Mouse (Mus musculus): ENCODE results near the gene Gm38655.
"Not testable (repeated sequence)": the region's sequence is repeated elsewhere in the genome, so short reads cannot be mapped to it uniquely, and the experiment has no call there.

Gm38655 gene

GRCm38 (mm10) chr17:25175411-25175810 lies at the start of gene Gm38655:
Gene Gm38655 (minus strand): TSS chr17:25175471.
- no peak for DNase-seq (ENCODE audit: extremely low spot score, low spot score)

GRCm38 (mm10) chr17:25224586-25225222 lies 49.4 kb upstream of the Gm38655 start:
- DNase-seq (ENCODE audit: extremely low spot score, low spot score), result no peak

GRCm38 (mm10) chr17:25222951-25223601 lies 47.8 kb upstream of the Gm38655 start:
- DNase-seq (ENCODE audit: extremely low spot score, low spot score), result no peak

DNA sequence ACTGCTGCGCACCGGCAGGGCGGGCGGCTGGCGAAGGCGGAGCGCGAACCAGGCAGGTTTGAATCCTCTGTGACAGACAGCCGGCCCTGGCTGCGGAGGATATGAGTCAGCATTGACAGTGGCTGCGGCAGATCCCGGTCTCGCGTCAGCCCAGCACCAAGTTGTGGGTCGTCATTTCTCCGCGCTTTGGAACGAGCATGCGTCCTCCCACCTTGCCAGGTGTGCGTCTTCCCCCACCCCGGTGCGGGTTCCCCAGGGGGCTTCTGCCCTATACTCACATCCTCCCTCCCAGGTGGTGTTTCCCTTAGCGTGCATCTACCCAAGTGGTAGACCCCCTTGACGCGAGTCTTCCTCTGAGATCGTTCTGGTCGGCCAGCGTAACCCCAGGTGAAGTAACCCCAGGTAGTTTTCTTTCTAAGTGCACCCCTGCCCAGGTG lies 47.3 kb upstream of the Gm38655 start:
- DNase-seq (ENCODE audit: extremely low spot score, low spot score), result not testable (repeated sequence)

DNA sequence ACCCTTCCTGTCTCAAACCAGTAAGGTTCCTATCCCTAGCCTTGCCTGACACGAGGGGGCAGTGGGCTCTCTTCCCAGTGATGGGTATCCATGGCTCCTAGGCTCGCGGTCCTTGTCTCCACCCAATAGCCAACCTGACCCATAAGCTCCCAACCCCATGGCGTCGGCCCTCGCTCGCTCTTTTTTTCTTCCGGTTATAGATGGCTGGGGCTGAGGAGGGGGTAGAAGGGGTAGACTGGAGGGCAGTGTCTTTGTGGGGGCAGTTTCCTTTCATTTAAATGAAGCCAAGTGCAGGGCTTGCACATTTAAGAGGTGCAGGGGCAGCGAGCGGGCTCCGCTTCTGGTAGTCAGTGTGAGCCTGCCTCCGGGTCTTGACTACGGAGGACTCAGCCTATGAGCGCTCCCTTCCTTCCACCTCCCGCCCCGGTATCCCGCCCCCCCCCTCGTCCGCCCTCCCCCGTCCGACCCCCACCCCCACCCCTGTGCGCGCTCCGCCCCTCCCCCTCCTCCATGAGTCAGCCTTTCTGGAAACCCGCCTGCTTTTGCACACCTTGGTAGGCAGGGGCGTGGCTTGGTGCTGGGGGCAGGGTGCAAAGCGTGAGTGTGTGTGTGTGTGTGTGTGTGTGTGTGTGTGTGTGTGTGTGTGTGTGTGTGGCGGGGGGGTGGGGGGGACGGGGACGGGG lies 46.7 kb upstream of the Gm38655 start:
- peak; percentile 59 for DNase-seq (ENCODE audit: extremely low spot score, low spot score)

DNA sequence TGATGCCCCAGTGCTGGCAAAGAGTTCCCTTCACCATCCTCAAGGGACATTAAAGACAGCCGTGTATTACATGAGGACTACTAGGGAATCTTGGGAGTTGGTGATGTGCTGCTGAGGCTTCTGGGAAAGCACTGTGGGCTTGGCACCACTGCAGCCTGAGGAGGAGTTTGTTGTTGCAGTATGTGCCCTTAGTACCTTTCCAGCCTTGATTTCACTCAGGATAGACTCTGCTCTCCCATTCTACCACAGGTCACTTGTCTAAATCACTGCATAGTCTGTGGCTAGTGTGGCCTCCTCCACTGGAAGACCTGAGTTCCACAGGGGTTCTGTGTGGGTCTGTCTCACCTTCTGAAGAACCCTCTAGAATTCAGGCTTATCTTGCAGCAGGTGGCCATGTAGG lies 45.5 kb upstream of the Gm38655 start:
- DNase-seq (ENCODE audit: extremely low spot score, low spot score), result no peak

DNA sequence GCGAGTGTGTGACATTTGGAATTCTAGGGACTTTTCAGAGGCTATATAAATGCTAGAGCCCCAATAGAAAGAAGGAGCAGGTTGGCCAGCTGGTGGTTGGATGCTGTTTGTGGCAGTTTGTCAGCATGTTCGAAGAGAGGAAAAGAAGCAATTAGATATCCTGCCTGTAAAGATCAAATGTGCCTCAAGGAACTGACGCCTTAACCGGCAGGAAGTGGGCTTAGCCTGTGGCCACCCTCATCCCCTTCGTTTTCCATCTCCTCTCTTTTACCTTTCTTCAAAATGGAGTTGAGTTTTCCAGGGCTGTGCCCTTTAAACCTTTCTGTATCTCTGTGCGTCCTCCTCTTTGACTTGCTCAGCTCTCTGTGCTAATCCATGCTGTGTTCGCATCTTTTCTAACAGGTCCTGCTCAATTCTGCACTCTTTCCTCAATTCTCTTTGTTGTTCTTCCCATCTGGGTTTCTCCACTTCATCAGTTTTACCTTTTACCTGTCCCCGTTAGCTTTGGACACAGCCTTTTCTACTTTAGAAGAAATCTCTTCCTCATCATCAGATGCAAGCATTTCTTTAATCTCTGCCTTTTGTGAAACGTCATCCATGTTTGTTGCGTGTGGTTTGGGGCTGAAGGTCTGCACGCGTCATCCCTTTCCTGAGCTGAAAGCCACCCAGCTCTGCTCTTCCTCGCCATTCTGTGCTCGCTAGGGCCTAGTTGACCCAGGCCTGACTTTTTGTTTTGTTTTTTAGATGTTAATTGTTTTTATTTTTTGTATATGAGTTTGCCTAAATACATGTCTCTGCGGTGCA lies 44.4 kb upstream of the Gm38655 start:
- DNase-seq (ENCODE audit: extremely low spot score, low spot score), result no peak

DNA sequence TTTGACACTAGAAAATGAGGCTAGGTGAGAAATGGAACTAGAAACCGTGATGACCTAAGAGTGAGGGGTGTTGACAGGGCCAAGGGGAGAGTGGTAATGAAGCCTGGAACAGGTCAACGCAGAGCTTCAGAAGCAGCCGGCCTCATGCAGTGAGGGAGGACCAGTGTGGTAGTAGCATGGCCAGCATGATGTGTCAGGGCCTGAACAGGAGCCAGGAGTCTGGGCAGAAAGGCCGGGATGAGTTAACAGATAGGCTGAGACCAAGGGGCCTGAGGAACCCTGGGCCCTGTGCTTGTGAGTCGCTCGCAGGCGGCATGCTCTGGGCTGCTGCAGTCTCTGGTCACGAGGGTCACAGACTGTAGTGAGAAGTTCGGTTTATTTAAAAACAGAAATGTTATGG lies 43.7 kb upstream of the Gm38655 start:
- no peak for DNase-seq (ENCODE audit: extremely low spot score, low spot score)

DNA sequence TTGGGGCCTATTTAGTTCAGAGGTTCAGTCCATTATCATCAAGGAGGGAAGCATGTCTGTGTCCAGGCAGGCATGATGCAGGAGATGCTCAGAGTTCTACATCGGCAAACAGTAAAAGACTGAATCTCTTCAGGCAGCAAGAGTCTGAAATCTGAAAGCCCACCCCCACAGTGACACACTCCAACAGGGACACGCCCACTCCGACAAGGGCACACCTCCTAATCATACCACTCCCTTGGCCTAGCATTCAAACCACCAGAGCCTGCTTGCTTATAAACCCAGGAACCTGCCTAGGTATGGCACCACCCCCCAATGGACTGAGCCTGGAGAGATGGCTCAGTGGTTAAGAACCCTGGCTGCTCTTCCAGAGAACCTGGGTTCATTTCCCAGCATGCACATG lies 40.2 kb upstream of the Gm38655 start:
- DNase-seq (ENCODE audit: extremely low spot score, low spot score), result no peak

- no peak for DNase-seq (ENCODE audit: extremely low spot score, low spot score)
These were observed 36.4 kb upstream of the Gm38655 start for GRCm38 (mm10) chr17:25211705-25212104.

DNA sequence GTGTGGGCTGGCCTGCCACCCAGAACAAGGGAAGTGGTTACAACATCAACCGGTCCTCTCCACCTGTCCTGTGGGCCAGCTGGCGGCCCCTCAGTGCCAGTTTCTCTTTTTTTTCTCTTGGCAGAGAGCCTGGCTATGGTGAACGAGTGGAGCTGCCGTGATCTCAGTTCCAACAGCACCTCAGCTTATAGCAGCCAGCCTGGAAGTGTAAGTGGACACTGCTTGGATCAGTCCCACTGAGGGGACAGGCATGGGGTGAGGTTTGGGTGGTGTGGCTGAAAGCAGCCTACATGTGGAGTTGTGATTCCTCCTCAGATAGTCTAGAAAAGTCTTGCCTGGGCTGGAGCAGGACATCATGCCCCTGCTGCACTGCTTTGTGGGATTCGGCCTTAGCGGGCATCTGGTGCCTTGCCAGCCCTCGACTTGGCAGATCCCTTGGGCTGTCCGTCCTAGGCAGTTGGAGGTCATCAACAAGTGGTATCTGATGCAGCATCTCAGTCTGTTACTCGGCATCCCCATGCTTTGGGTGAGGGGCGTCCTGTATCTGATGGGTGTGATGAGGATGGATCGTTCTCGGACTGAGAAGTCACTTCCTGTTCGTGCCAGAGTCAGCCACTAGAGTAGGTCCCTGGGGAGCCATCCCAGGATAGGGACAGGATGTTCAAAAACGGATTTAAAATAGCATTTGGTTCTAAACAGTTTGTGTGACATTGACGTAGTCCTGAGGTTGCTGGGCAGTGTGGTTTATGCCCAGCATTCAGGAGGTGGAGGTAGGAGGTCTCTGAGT lies 35.6 kb upstream of the Gm38655 start:
- no peak for DNase-seq (ENCODE audit: extremely low spot score, low spot score)

GRCm38 (mm10) chr17:25210006-25210405 lies 34.7 kb upstream of the Gm38655 start:
- no peak for DNase-seq (ENCODE audit: extremely low spot score, low spot score)

DNA sequence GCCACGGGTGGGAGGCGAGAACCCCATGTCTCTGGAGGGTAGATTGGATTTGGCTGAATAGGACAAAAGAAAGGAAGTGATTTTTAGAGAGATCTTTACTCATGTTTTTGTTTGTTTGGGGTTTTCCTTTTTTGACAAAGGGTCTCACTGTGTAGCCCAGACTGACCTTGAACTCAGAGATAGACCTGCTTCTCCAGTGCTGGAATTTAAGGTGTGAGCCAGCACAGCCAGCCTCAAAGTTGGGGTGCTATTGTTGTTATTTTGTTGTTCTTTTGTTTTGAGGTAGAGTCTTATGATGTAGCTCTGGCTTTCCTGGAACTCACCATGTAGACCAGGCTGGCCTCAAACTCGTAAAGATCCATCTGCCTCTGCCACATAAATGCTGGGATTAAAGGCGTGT lies 27.1 kb upstream of the Gm38655 start:
- no peak for DNase-seq (ENCODE audit: extremely low spot score, low spot score)

DNA sequence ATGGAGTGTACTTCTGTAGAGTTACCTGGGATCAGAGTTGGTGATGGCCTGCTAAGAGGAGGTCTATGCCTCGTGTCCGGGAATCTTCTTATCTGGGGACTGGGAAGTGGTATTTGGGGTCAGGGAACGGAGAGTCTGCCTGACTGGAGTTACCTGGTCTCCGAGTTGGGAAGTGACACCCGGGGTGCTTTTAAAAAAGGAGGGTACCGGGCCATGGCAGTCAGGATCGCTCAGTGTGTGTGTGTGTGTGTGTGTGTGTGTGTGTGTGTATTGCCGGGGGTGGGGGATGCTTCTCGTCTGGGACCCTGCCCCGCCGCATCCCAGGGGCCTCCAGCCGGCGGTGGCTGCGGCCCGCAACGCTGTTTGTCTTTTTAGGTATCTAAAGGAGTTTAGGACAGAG lies 13.8 kb upstream of the Gm38655 start:
- no peak for DNase-seq (ENCODE audit: extremely low spot score, low spot score)

DNA sequence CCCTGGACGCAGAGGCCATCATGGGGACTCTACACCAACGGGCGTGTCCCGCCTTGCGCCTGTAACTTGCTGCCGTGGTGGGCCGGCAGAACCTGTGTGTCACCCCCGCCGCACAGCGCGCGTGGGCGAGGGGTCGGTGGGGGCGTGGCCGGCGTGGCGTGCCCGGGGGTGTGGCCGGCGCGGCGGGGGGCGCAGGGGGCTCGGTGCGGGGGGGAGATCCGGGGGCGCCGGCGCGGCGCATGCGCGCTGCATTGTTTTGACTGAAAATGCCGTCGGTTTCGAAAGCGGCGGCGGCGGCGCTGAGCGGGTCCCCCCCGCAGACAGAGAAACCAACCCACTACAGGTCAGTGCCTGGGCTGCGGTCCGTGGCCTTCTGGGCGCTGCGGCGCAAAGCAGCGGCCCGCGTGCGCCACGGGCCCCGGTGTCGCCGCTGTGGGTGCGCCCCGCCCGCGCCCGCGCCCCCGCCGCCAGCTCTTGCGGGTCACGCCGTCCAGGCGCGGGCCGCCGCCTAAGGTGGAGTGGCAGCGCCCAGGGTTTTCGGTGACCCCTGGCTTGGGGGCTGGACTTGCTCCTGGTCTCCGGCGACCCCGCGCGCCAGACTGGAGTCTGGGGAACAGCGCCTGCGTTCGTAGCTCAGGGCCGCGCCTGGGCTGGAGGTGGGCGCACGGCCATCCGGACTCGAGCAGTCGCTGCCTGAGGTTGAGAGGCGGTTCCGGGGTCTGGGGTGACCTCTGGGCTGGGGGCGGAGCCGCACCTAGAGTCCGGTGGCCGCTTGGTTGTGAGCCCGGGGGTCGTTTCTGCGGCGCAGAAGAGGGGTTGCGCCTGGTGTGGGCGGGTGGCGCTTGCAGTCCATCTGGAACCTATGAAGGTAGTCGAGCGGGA lies 13.1 kb upstream of the Gm38655 start, which contains the start of gene Unkl:
Gene Unkl, plus strand, starts transcription at position 248 of the 882 bp plus-strand sequence.
- DNase-seq (ENCODE audit: extremely low spot score, low spot score), result peak; percentile 79

GRCm38 (mm10) chr17:25187784-25188149 lies 12.5 kb upstream of the Gm38655 start:
- no peak for DNase-seq (ENCODE audit: extremely low spot score, low spot score)

DNA sequence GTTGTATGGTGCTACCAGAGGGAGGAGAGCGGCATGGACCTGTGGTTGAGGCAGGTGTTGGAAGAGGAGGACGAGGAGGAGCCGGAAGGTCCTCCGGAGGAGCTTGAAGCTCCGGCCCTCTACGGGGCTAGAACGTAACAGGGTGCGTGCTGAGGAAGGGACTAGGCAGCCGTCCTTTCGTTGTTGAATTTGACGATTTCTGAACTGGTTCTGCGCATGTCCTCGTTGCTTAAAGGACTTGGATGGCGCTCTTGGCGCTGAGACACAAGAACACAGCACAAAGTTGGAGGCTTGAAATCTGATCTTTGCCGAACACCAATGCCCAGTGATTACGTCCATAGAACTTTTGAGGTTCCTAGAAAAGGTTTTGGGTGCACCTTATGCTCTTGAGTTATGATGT lies 9.7 kb upstream of the Gm38655 start:
- DNase-seq (ENCODE audit: extremely low spot score, low spot score), result no peak

DNA sequence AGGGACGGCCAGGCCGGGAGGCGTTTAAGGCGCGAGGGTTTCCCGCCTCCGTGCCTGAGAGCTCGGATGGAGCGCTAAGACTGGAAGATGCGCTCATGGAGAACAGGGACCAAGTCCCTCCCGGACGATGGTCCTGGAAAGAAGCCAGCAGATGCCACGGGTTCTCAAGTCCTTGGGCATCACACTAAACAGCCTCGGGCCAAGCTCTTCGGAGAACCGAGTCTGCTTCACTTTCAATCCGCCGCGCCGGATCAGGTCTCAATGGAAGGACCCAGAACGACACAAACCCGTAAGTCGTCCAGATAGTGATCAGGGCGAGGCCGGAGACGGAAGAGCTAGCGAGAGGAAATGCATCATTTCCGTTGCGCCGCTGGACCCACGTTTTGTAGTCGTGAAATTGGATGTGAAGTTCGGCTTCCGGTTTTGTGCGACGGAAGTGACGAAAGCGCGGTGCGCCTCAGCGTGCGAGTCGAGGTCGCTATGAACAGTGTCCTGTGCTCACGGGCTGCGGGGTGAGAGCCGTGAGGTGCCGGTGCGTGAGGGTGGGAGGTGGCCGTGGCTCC lies 8.9 kb upstream of the Gm38655 start, which contains the start of gene BC003965:
Gene BC003965, plus strand, starts transcription at position 426 of the 563 bp plus-strand sequence.
- DNase-seq (ENCODE audit: extremely low spot score, low spot score), result peak; percentile 99

DNA sequence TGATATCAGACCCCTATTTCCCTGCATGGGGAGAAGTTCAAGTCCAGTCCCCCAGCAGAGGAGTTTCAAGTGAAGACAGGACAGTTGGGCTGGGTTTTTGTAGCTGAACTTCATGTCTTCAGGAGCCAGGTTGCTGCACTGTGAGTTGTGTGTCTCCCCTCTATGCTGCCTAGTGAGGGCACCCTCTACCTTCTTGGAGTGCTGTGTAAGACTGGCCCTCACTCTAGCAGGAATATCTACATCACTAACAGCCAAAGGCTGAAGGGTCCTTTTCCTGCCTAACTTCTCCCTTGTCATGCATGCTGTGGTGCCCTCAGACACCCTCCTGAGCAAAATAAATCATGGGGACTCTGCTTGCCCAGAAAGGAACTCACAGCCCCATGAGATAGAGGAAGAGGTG lies 8.0 kb upstream of the Gm38655 start:
- no peak for DNase-seq (ENCODE audit: extremely low spot score, low spot score)

- DNase-seq (ENCODE audit: extremely low spot score, low spot score), result no peak
These were observed 2.7 kb downstream of the Gm38655 start for GRCm38 (mm10) chr17:25172558-25172957.

Measured in neural tube, embryonic 10.5 days (tissue).